Mouse (Mus musculus) myocyte (in vitro differentiated cells): Measurements from ENCODE around the gene Slc35g2. TPM values are rescaled to one million over a fixed set of nuclear protein-coding genes. Genes with fewer than 3 reads are reported as not detected.
A peak's percentile ranks its signal among the peaks of the same experiment; 100 is the strongest.

Experiments
- H3K27me3 ChIP-seq: one replicate; pipeline ENCODE4 v1.6.1; 2011; ENCODE audit not compliant: control insufficient read depth, insufficient read depth, insufficient read length
- H3K36me3 ChIP-seq: one replicate; pipeline ENCODE4 v1.6.1; 2011; ENCODE audit not compliant: control insufficient read depth, insufficient read depth
- H3K4me2 ChIP-seq: one replicate; pipeline ENCODE4 v1.6.1; 2011; ENCODE audit warnings: low read depth, control low read depth
- H3K4me3 ChIP-seq: one replicate; pipeline ENCODE4 v1.5.1; 2011; ENCODE audit warnings: mild to moderate bottlenecking, control low read depth, moderate library complexity
- H3K79me2 ChIP-seq: one replicate; pipeline ENCODE4 v1.6.1; 2011; ENCODE audit not compliant: control insufficient read depth, insufficient read depth
- H3ac ChIP-seq: one replicate; pipeline ENCODE4 v1.6.1; 2011; ENCODE audit not compliant: control insufficient read depth, insufficient read length
- CEBPB ChIP-seq: IDR thresholded peaks from 2 replicates; pipeline ENCODE4 v1.6.1; 2011; ENCODE audit warnings: mild to moderate bottlenecking, moderate library complexity; ENCODE audit not compliant: poor library complexity, insufficient read depth, severe bottlenecking
- E2F4 ChIP-seq: IDR thresholded peaks from one replicate; pipeline ENCODE4 v1.6.1; 2011; ENCODE audit warnings: mild to moderate bottlenecking, control low read depth, moderate library complexity; ENCODE audit not compliant: insufficient read depth
- MAX ChIP-seq: IDR thresholded peaks from one replicate; pipeline ENCODE4 v1.6.1; 2011; ENCODE audit warnings: low read depth, mild to moderate bottlenecking, control low read depth
- MYOD1 ChIP-seq, 3 experiments: IDR thresholded peaks; one replicate each; pipeline ENCODE4 v1.6.1; 2011; ENCODE audit warnings: control low read depth in 2 of 3, low read depth in 2 of 3, mild to moderate bottlenecking in 2 of 3, moderate library complexity in 1 of 3; ENCODE audit not compliant: insufficient read length in 2 of 3, control insufficient read depth in 1 of 3
- MYOG ChIP-seq, 3 experiments: IDR thresholded peaks; one replicate each; pipeline ENCODE4 v1.6.1; 2011; ENCODE audit warnings: control low read depth in 2 of 3, low read depth in 2 of 3, mild to moderate bottlenecking in 2 of 3; ENCODE audit not compliant: insufficient read length in 2 of 3, control insufficient read depth in 1 of 3, insufficient read depth in 1 of 3
- POLR2A ChIP-seq: IDR thresholded peaks from one replicate; pipeline ENCODE4 v1.6.1; 2011; ENCODE audit warnings: low read depth, mild to moderate bottlenecking, control low read depth, moderate library complexity; ENCODE audit not compliant: insufficient read length
- POLR2AphosphoS2 ChIP-seq: IDR thresholded peaks from one replicate; pipeline ENCODE4 v1.6.1; 2011; ENCODE audit warnings: low read depth, control low read depth; ENCODE audit not compliant: insufficient read length
- REST ChIP-seq: IDR thresholded peaks from one replicate; pipeline ENCODE4 v1.6.1; 2011; ENCODE audit warnings: mild to moderate bottlenecking, control low read depth, moderate library complexity; ENCODE audit not compliant: insufficient read depth, insufficient read length
- SRF ChIP-seq: IDR thresholded peaks from one replicate; pipeline ENCODE4 v1.6.1; 2011; ENCODE audit warnings: low read depth; ENCODE audit not compliant: control insufficient read depth, insufficient read length
- TCF12 ChIP-seq: IDR thresholded peaks from one replicate; pipeline ENCODE4 v1.6.1; 2011; ENCODE audit warnings: mild to moderate bottlenecking, control low read depth; ENCODE audit not compliant: poor library complexity, insufficient read depth, severe bottlenecking
- TCF3 ChIP-seq: IDR thresholded peaks from one replicate; pipeline ENCODE4 v1.6.1; 2011; ENCODE audit warnings: low read depth, control low read depth; ENCODE audit not compliant: insufficient read length
- USF1 ChIP-seq: IDR thresholded peaks from one replicate; pipeline ENCODE4 v1.6.1; 2011; ENCODE audit warnings: low read depth, mild to moderate bottlenecking, control low read depth, moderate library complexity
- polyA plus RNA-seq: library from polyadenylated mRNA; unstranded; fragments of >200 nt; fragmentation: generic; extraction: Trizol; gene quantifications from one replicate; pipeline ENCODE4 v1.2.1, GENCODE M21; 2012; ENCODE audit warnings: missing spikeins

The Slc35g2 gene
- polyA plus RNA-seq: 0.10 TPM

DNA sequence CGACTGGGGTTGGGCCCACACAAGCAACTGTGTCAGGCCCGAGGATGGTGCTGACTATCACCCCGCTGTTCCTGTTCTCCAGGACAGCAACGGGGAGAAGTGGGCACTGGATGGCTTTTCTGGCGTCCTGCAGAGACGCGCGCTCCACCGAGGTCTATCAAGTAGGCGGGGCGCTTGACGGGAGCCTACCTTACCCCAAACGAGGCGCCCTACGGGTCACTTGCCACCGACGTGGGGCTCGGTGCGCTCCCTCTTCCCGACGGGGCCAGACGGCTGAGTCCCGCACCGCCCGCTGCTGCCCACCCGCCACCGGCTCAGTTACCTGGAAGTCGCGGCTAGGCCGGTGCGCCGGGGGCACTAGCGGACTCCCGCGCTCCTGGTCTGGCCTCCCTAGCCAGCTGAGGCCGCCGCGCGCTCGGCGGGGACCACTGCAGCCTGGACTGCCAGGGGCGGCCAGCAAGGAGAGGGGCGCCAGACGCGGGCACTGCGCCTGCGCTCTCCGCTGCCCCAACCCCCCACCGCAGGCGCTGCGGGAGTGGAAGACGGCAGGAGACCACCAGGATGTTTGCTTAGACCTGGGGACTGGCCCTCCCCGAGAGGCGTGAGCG lies at the start of gene Slc35g2:
Gene Slc35g2 (minus strand): TSS at position 465 of the 608 bp plus-strand sequence.
- no peak within 1 kb of the TSS for H3K4me2 ChIP-seq
- no peaks in the 10 kb centered on the region for H3K36me3 ChIP-seq
- H3ac ChIP-seq: no peak within 1 kb of the TSS
- TF ChIP-seq MYOD1 (IDR thresholded peaks at IDR 0.05; ENCODE audit: control insufficient read depth in 1 of 3, insufficient read length in 2 of 3, low read depth in 2 of 3) (no peak), SRF (no peak), POLR2A (no peak), E2F4 (no peak), TCF12 (no peak), CEBPB (no peak), USF1 (no peak), TCF3 (no peak), POLR2AphosphoS2 (no peak), MYOG (IDR thresholded peaks at IDR 0.05; ENCODE audit: control insufficient read depth in 1 of 3, insufficient read depth in 1 of 3, insufficient read length in 2 of 3, low read depth in 2 of 3) (no peak), REST (no peak), MAX (no peak)
- no peaks in the 10 kb centered on the region for H3K27me3 ChIP-seq
- H3K4me3 ChIP-seq: no peak within 1 kb of the TSS
- no peaks in the 10 kb centered on the region for H3K79me2 ChIP-seq

DNA sequence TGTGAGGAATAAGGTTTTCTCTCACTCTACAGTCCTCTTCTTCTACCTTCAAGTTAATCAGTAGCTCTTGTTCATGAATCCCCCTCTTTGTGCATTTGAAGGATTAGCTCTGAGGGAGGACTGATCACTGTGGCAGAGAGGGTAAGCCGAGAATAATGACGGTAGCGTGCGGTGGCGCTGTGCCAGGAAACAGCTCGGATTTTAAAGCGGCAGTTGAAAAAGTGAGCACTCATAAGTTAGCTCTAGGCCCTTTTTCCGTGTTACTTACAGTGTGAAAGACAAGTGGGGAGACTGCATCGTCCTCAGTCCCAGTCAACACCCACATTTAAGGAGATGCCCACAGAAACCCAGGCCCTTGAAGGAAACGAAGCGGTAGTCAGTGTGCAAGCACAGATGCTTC lies 46.1 kb upstream of the Slc35g2 start:
- H3K4me2 ChIP-seq: peak overlapping the region; percentile 32
- no peak for TF ChIP-seq REST
- TF ChIP-seq POLR2AphosphoS2: no peak
- no peak for TF ChIP-seq E2F4
- TF ChIP-seq USF1: no peak
- TF ChIP-seq CEBPB: no peak
- TF ChIP-seq TCF3: no peak
- no peak for TF ChIP-seq POLR2A
- no peak for TF ChIP-seq MYOG (IDR thresholded peaks at IDR 0.05; ENCODE audit: control insufficient read depth in 1 of 3, insufficient read depth in 1 of 3, insufficient read length in 2 of 3, low read depth in 2 of 3)
- no peak for TF ChIP-seq SRF
- no peaks in the 10 kb centered on the region for H3K27me3 ChIP-seq
- H3K4me3 ChIP-seq: no peak overlapping the region
- no peaks in the 10 kb centered on the region for H3K79me2 ChIP-seq
- H3ac ChIP-seq: no peak overlapping the region
- H3K36me3 ChIP-seq: no peaks in the 10 kb centered on the region

DNA sequence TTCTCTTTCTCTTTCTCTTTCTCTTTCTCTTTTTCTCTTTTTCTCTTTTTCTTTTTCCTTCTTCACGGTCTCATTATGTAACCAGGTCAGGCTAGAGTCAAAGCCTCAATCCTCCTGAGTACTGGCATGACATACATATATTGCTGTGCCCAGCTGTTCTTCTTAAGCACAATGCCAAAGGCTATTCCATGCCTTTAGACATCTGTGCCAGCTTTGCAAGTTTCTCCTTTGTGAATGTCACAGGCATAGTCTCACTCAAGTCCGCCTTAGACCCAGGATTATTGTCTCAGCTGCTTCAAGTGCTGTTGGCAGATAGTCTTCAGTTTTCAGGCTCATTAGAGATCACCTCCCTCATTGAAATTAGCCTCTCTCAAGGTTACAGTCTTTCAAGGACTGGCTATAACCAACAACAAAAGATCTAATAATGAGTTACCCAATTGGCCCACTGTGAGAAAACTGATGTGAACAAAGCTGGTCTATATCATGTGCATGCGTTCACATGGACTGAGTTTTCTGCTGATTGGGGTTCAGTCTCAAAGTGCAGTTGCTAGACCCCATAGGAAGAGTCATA lies 42.7 kb upstream of the Slc35g2 start:
- H3K79me2 ChIP-seq: no peaks in the 10 kb centered on the region
- no peak overlapping the region for H3ac ChIP-seq
- no peaks in the 10 kb centered on the region for H3K36me3 ChIP-seq
- no peaks in the 10 kb centered on the region for H3K27me3 ChIP-seq
- TF ChIP-seq POLR2A (no peak), SRF (no peak), TCF3 (no peak), POLR2AphosphoS2 (no peak), MYOD1 (IDR thresholded peaks at IDR 0.05; ENCODE audit: control insufficient read depth in 1 of 3, insufficient read length in 2 of 3, low read depth in 2 of 3) (no peak), CEBPB (no peak), REST (no peak), MYOG (IDR thresholded peaks at IDR 0.05; ENCODE audit: control insufficient read depth in 1 of 3, insufficient read depth in 1 of 3, insufficient read length in 2 of 3, low read depth in 2 of 3) (no peak), E2F4 (no peak), MAX (no peak), TCF12 (no peak), USF1 (no peak)
- no peak overlapping the region for H3K4me2 ChIP-seq
- no peak overlapping the region for H3K4me3 ChIP-seq

DNA sequence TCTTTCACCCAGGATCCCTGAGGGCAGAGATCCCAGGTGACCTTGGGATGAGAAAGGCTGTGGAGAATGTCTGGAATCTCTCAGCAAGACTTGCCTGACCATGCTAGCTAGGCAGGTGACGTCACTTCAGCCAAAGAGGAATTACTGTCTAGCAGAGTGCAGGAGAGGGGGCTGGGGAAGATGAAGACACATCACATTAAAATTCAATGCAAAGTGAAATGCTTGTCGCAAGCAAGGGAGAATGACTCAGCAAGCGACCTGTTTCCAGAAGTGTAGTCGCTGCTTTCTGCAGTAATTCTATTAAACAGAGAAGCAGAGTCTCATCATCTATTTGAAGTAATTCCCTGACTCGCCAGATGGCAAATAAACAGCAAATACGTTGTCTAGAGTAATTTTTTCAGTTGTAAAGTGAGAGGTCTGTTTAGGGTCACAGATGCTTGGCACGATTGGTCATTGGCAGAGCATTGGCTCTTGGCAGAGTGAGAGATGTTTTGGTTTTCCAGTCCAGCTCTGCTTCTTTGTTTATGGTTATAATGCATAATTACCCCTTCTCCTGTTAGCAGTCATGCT lies 35.2 kb upstream of the Slc35g2 start:
- Histone ChIP-seq H3K79me2 (no peaks in the 10 kb centered on the region), H3K4me3 (no peak overlapping the region), H3K27me3 (no peaks in the 10 kb centered on the region), H3K4me2 (peak overlapping the region; percentile 65), H3K36me3 (no peaks in the 10 kb centered on the region), H3ac (no peak overlapping the region)
- TF ChIP-seq CEBPB: no peak
- TF ChIP-seq TCF3: no peak
- TF ChIP-seq SRF: no peak
- TF ChIP-seq TCF12: no peak
- TF ChIP-seq POLR2A: no peak
- no peak for TF ChIP-seq POLR2AphosphoS2
- TF ChIP-seq E2F4: no peak
- TF ChIP-seq MAX: no peak
- no peak for TF ChIP-seq MYOD1 (IDR thresholded peaks at IDR 0.05; ENCODE audit: control insufficient read depth in 1 of 3, insufficient read length in 2 of 3, low read depth in 2 of 3)
- TF ChIP-seq REST: no peak
- TF ChIP-seq MYOG (IDR thresholded peaks at IDR 0.05; ENCODE audit: control insufficient read depth in 1 of 3, insufficient read depth in 1 of 3, insufficient read length in 2 of 3, low read depth in 2 of 3): no peak

DNA sequence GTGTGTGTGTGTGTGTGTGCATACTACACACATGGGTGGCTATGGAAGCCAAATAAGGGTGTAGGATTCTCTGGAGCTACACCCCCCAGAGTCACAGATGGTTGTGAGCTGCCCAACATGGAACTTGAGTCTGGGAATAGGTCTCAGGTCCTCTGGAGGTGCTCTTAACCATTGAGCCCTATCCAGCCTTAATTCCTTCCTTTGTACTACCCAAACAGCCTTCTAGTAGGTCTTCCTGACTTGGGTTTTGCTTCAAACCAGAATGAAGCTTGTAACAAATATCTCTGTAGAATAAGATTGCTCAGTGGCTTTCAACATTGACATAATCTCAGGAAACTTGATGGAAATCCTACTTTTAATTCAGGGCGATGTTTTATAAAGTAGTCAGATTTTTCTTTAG lies 34.6 kb upstream of the Slc35g2 start:
- Histone ChIP-seq H3ac (no peak overlapping the region), H3K79me2 (no peaks in the 10 kb centered on the region), H3K4me3 (no peak overlapping the region), H3K27me3 (no peaks in the 10 kb centered on the region), H3K4me2 (peak overlapping the region; percentile 65), H3K36me3 (no peaks in the 10 kb centered on the region)
- no peak for TF ChIP-seq MYOG (IDR thresholded peaks at IDR 0.05; ENCODE audit: control insufficient read depth in 1 of 3, insufficient read depth in 1 of 3, insufficient read length in 2 of 3, low read depth in 2 of 3)
